Mouse (Mus musculus): ENCODE data around the gene Dgki.

DNA sequence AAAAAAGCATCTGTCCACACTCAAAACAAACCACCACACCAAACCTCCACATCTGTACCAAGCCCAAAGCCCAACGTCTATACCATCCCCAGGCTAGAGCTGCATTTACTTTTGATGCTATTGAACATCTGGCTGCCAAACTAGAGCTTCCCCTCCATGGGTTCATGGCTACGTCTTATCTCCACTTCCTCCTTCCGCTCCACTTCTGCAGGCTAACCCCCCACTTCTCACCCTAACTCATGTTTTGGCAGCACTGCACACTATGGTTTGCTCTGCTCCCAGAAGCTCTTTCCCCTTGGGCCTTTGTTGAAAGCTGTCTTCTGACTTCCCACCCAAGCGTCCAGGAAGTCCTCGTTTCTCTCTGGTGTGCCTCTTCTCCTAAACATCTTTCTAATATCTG, 319.5 kb downstream of the Dgki start:
- TF ChIP-seq POLR2A (IDR thresholded peaks at IDR 0.05; ENCODE audit: borderline replicate concordance, low read depth, low read length) (no peak), CTCF (IDR thresholded peaks at IDR 0.05; ENCODE audit: low read depth, low read length) (no peak)
